Mouse (Mus musculus): Measurements from ENCODE around the gene D630003M21Rik. TPM values are rescaled to one million over a fixed set of nuclear protein-coding genes. Genes with fewer than 3 reads are reported as not detected.

Gene D630003M21Rik
- total RNA-seq, 4 experiments from 2014 or later = 3.3 to 4.4 (median 4.1) TPM

DNA sequence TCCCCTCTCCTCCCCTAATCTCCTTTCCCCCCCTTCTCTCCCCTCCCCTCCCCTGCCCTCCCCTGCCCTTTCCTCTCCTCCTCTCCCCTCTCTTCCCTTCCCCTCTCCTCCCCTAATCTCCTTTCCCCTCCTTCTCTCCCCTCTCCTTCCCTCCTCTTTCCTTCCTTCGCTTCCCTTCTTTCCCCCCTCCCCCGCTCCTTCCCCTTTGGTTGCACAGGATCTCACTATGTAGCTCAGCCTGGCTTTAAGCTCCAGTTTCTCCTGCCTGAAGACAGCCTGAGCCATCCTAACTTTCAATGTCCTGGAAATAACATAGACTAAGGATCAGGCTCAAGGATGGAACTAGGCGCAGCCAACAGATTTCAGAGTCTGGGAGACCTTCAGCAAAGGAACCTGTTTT, 85.2 kb downstream of the D630003M21Rik start:
- DNase-seq (ENCODE audit: low spot score in 2 of 2) = no peak

DNA sequence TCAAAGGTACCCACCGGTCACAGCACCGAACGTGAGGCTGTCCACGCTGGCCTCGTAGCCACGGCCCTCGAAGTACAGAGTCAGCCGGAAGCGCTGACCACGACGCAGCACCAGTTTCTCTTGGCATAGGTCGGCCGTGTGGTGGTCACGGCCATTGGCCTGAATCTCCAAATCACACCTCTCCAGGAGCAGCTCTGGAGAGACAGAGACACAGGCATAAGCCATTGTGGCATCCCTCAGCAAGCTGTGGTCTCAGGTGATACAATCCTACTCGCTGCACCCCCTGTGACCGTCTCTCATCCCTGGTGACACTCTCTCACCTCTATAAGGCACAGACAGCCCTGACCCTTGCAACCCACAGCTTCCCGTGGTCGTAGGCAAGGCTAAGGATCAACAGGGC, 86.0 kb downstream of the D630003M21Rik start:
- DNase-seq (ENCODE audit: low spot score in 2 of 2) = no peak

DNA sequence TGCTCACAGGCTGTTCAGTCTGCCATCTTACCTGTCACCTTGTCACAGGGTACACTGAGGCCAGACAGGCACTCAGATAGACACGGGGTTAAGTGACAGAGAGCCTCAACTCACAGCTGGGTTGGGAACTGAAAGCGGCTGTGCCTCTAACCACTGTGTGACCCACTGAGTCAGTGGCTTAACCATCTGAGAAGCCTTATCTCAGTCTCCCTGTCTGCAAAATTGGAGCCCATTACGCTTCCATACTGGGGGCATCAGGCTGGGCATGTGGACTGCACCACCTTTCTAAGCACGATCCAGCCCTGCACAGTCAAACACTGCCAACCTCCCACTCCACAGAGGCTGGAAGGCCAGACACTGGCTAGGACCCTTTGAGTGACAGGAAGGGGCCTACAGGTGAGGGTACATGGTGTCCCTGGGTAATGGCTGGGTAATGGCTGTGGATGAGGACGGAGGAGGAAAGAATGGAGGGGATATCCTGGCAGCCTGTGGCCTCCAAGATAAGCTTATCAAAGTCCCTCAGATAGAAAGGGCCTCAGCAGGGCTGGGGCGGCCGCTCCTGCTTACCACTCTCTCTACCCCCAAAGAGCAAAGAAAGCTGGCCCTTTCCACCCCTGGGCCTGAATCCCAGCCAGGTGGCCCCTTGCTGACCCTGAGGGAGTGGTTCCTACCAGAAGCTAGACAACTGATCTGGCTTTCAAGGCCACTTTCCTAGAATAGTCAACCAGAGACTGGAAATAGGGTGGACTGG, 87.2 kb downstream of the D630003M21Rik start:
- DNase-seq (ENCODE audit: low spot score in 2 of 2) = no peak

DNA sequence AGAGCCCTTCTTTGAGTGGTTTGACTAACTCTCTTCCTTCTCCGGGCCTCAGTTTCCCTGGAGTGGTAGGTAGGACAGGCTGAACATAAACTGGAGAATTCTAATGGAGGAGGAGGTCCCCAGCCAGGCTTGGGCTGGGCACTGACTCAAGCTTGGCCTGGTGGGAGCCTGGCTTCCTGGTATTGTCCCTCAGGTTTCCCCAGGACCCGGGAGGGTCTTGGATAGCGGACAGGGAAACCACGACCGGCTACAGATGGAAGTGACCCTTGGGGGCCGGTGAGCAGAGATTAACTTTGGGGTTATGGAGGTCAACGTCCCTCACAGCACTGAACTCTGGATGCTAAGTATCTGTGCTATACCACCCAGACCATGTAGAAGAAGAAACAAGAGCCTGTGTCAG, 87.8 kb downstream of the D630003M21Rik start:
- no peak for DNase-seq (ENCODE audit: low spot score in 2 of 2)

DNA sequence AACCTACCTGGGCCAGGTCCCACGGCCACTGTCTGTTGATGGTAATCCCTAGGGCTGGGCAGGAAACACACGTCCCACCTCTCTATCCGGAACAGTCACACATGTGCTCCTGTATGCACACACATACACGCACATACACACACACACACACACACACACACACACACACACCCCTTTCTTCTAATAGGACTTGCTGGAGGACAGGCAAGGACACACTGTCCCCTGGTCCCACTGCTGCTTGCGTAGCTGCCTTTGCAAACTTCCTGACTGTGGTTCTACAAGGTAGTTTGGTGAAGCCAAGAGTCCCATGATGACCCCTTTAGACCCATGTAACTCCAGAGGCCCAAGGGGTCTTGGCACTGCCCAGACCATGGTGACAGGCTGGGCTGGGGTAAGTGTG, 88.4 kb downstream of the D630003M21Rik start:
- no peak for DNase-seq (ENCODE audit: low spot score in 2 of 2)

DNA sequence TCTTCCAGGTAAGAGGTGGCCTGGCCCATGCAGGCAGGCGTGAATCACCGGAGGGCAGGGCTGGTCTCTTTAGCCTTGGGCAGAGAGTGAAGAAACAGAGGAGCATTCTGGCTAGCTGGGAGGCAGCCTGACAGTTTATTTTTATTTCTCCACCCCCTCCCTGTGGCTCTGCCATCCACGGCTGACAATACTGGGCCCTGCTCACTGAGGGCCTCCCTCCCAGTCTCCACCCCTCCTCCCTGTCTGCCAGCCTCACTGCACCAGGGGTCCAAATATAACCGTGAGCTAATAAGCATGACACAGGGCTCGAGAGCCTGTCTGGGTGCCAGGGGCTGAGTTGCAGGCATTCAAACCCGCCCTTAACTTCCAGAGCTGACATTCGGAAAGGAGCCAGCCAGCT, 89.4 kb downstream of the D630003M21Rik start:
- DNase-seq (ENCODE audit: low spot score in 2 of 2) = peak in 1 of 2 experiments; percentile 53

DNA sequence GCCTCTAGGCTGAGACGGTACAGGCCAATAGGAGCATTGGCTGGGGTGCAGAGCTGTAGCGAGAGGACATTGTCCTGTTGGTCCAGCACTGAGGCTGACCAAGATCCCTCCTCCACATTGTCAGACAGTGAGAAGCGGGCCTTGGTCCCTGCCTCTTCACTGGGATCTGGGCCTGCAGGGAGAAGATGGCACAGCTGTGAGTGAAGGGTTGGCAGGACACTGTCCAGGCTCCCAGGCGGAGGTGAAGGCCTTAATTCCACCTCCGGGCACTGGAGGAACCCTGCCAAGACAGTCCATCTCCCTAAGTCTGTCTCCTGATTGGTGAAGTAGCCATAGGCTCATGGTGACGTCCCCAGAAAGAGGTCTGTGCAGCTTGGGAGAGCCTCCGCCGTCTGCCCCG, 90.2 kb downstream of the D630003M21Rik start:
- DNase-seq (ENCODE audit: low spot score in 2 of 2) = no peak

DNA sequence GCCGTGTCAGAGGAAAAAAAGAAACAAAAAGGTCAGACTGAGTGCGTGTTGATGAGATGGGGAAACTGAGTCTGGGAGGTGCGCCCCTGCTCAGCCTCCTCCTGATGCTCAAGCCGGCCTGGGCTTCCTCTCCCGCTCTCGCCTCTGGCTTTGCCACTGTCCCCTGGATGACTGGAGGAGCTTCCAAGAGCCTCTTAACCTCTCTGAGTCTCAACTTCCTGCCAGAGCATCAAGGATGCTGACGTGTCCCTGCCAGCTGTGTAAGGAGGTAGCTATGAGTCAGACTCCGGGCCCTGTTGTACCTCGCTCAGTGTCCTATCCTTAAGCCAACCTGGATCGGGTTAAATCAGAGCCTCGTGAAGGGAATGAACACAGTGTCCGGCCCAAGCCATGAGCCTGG, 91.3 kb downstream of the D630003M21Rik start:
- DNase-seq (ENCODE audit: low spot score in 2 of 2) = no peak

DNA sequence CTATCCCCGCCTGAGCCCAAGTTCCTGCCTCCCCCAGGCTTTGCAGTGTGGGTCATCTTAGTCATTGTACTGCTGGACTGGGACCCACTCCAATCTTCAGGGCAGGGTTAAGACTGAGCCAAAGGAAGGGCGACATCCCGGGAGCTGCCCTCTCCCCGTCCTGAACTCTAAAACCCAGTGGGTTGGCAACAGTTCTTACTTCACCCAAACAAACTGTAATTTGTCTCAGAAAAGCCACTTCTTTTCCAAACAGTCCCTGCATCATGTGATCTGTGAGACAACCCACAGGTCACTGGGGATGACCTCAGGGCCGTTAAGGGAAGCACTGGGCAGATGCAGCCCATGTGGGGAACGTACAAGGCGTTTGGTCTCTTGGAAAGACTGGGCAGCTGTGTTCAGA, 92.8 kb downstream of the D630003M21Rik start:
- DNase-seq (ENCODE audit: low spot score in 2 of 2) = no peak

DNA sequence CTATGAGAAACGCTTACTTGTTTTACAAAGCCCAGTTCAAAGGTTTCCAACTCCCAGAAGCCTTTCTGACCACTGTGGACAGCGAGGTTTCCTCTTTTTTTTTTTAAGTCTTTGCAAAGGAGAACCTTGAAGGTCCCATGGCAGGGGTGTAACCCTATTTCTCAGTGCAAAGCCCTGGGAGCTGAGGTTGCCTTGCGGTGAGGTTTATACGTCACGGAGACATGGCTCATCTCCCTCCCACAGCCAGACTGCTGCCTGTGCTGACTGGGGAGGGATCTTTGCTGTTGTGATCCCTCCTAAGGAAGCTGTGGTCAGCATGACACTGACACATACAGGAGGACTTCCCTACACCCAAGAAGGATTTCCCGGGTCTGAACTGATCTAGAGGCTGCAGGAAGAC, 96.0 kb downstream of the D630003M21Rik start:
- no peak for DNase-seq (ENCODE audit: low spot score in 2 of 2)

Small RNA genes lying within 50 kb of the gene (microRNA-seq; reads per million reads assigned to microRNA genes)
- gene Mir7685 = 0 reads per million in 2 experiments

Other genes starting within 250 kb of the D630003M21Rik start
- 10 to 100 TPM; 23.6 to 25.7 (median 24.7) TPM for gene Tti1, start 200.8 kb downstream of the D630003M21Rik start, total RNA-seq (2022)
- gene Rprd1b, start 200.7 kb downstream of the D630003M21Rik start, total RNA-seq (2022) = 10 to 100 TPM; 64.6 to 72.5 (median 68.2) TPM
- gene Tgm2, start 82.8 kb downstream of the D630003M21Rik start, total RNA-seq (2022) = 10 to 100 TPM in 3 of 4 experiments, 1 to 10 TPM in 1; 9.3 to 13.7 (median 10.1) TPM
- gene Bpi, start 28.9 kb upstream of the D630003M21Rik start, total RNA-seq (2022) = not detected
- gene Lbp, start 77.3 kb upstream of the D630003M21Rik start, total RNA-seq (2022) = 1 to 10 TPM; 1.6 to 3.0 (median 1.9) TPM
- gene Snhg11, start 146.4 kb upstream of the D630003M21Rik start, total RNA-seq (2022) = 100 to 1,000 TPM; 574 to 680 (median 623) TPM
- 100 to 1,000 TPM in 3 of 4 experiments, 10 to 100 TPM in 1; 97.6 to 110 (median 106) TPM for gene Ralgapb, start 180.6 kb upstream of the D630003M21Rik start, total RNA-seq (2022)